Comparison of ENCODE assay signal across 20 mouse cellular contexts in genomic region chr17:51631574-51631973, GRCm38 (mm10).
A peak's percentile ranks its signal among the peaks of the same experiment; 100 is the strongest.
DNase-seq lines count a peak whose midpoint lies in the region; ATAC-seq lines count a peak whose summit lies in the region.
"Had no signal": no experiment of that assay in that cellular context is flagged by ENCODE, and none has a peak within 500 bp of the region (broad histone marks: within the 10 kb centered on the region; RNA-seq: fewer than 3 reads in every experiment).

No protein-coding gene starts in this region.

- H3K9ac ChIP-seq in kidney, embryonic 14.5 days (ENCODE audit: low read depth, low read length): no peak overlapping the region
- H3K9ac ChIP-seq in limb, embryonic 11.5 days (ENCODE audit: low read length): no peak overlapping the region
- no peak overlapping the region for H3K9ac ChIP-seq in neural tube, embryonic 13.5 days
- H3K9ac ChIP-seq: embryonic facial prominence, embryonic 12.5 days; hindbrain, embryonic 12.5 days had no signal

- no peaks in the 10 kb centered on the region for H3K27me3 ChIP-seq in kidney, embryonic 14.5 days (ENCODE audit: control insufficient read depth, insufficient read depth, low read length)
- H3K27me3 ChIP-seq in limb, embryonic 11.5 days (ENCODE audit: control insufficient read depth, insufficient read depth, low read length): no peaks in the 10 kb centered on the region
- no peaks in the 10 kb centered on the region for H3K27me3 ChIP-seq in limb, embryonic 10.5 days (ENCODE audit: low read depth, poor library complexity, severe bottlenecking)
- H3K27me3 ChIP-seq in neural tube, embryonic 13.5 days: no peaks in the 10 kb centered on the region
- H3K27me3 ChIP-seq: CH12.LX; embryonic facial prominence, embryonic 12.5 days; hindbrain, embryonic 12.5 days had no signal

- no peak overlapping the region for H3K4me3 ChIP-seq in kidney, embryonic 14.5 days (ENCODE audit: low read length)
- no peak overlapping the region for H3K4me3 ChIP-seq in limb, embryonic 11.5 days (ENCODE audit: low read depth, low read length)
- H3K4me3 ChIP-seq in limb, embryonic 10.5 days: no peak overlapping the region
- no peak overlapping the region for H3K4me3 ChIP-seq in neural tube, embryonic 13.5 days
- H3K4me3 ChIP-seq: embryonic facial prominence, embryonic 12.5 days; heart, embryonic 10.5 days; hindbrain, embryonic 12.5 days had no signal

- peak; percentile 43; the same call in 1 of the 2 replicates for ATAC-seq in kidney, embryonic 14.5 days (ENCODE audit: low FRiP score, low TSS enrichment)
- no peak for ATAC-seq in limb, embryonic 11.5 days (ENCODE audit: insufficient number of reproducible peaks, low FRiP score, low TSS enrichment, low read depth)
- peak; percentile 61 for ATAC-seq in neural tube, embryonic 13.5 days (ENCODE audit: low read depth)
- ATAC-seq: forebrain, embryonic 16.5 days had no signal

- H3K4me2 ChIP-seq in kidney, embryonic 14.5 days (replicated peaks; ENCODE audit: low read depth, low read length): no peak overlapping the region
- H3K4me2 ChIP-seq in limb, embryonic 11.5 days (ENCODE audit: low read depth, severe bottlenecking): no peak overlapping the region
- no peak overlapping the region for H3K4me2 ChIP-seq in neural tube, embryonic 13.5 days
- H3K4me2 ChIP-seq: embryonic facial prominence, embryonic 12.5 days; hindbrain, embryonic 12.5 days had no signal

- no peaks in the 10 kb centered on the region for H3K36me3 ChIP-seq in kidney, embryonic 14.5 days (ENCODE audit: control insufficient read depth, insufficient read depth, low read length)
- H3K36me3 ChIP-seq in limb, embryonic 11.5 days (ENCODE audit: control insufficient read depth, insufficient read depth, low read length): no peaks in the 10 kb centered on the region
- H3K36me3 ChIP-seq in limb, embryonic 10.5 days: no peaks in the 10 kb centered on the region
- no peaks in the 10 kb centered on the region for H3K36me3 ChIP-seq in neural tube, embryonic 13.5 days
- H3K36me3 ChIP-seq: embryonic facial prominence, embryonic 12.5 days; heart, embryonic 10.5 days; hindbrain, embryonic 12.5 days had no signal

- no peaks in the 10 kb centered on the region for H3K4me1 ChIP-seq in kidney, embryonic 14.5 days (ENCODE audit: control insufficient read depth, insufficient read depth, low read length)
- H3K4me1 ChIP-seq in limb, embryonic 11.5 days (ENCODE audit: control insufficient read depth, insufficient read depth, low read length): no peaks in the 10 kb centered on the region
- no peaks in the 10 kb centered on the region for H3K4me1 ChIP-seq in limb, embryonic 10.5 days
- H3K4me1 ChIP-seq in neural tube, embryonic 13.5 days (replicated peaks): peaks cover 7% of the 10 kb centered on the region; the same call in 1 of the 2 replicates
- H3K4me1 ChIP-seq: embryonic facial prominence, embryonic 12.5 days; heart, embryonic 10.5 days; hindbrain, embryonic 12.5 days had no signal

- H3K27ac ChIP-seq in kidney, embryonic 14.5 days (ENCODE audit: low read depth, low read length): no peak overlapping the region
- H3K27ac ChIP-seq in limb, embryonic 11.5 days (replicated peaks; ENCODE audit: low read depth, low read length): no peak overlapping the region
- H3K27ac ChIP-seq in limb, embryonic 10.5 days: no peak overlapping the region
- no peak overlapping the region for H3K27ac ChIP-seq in neural tube, embryonic 13.5 days (replicated peaks)
- H3K27ac ChIP-seq: embryonic facial prominence, embryonic 12.5 days; heart, embryonic 10.5 days; hindbrain, embryonic 12.5 days had no signal

- WGBS in kidney, embryonic 14.5 days: 20% methylated on average over 2 of the region's 2 CpGs
- WGBS in limb, embryonic 11.5 days: 47% methylated on average over 2 of the region's 2 CpGs
- WGBS in limb, embryonic 10.5 days: 34% methylated on average over 2 of the region's 2 CpGs
- 26% methylated on average over 2 of the region's 2 CpGs for whole genome bisulfite sequencing in neural tube, embryonic 13.5 days

- H3K9me3 ChIP-seq in kidney, embryonic 14.5 days (ENCODE audit: control insufficient read depth, low read length): no peaks in the 10 kb centered on the region
- H3K9me3 ChIP-seq in limb, embryonic 11.5 days (ENCODE audit: control insufficient read depth, low read length): no peaks in the 10 kb centered on the region
- no peaks in the 10 kb centered on the region for H3K9me3 ChIP-seq in limb, embryonic 10.5 days (replicated peaks)
- H3K9me3 ChIP-seq in neural tube, embryonic 13.5 days: no peaks in the 10 kb centered on the region
- H3K9me3 ChIP-seq: embryonic facial prominence, embryonic 12.5 days; heart, embryonic 10.5 days; hindbrain, embryonic 12.5 days had no signal

- DNase-seq in kidney, postnatal 36 days: no peak
- DNase-seq in limb, embryonic 11.5 days (ENCODE audit: low spot score): peak; percentile 18
- DNase-seq in limb, embryonic 10.5 days (ENCODE audit: low spot score): no peak
- DNase-seq in neural tube, embryonic 10.5 days (ENCODE audit: extremely low spot score, low spot score): no peak
- no peak for DNase-seq in right cerebral cortex, adult 18-20 months
- DNase-seq: adrenal gland, adult 2 months; adrenal gland, postnatal 25 days; cerebellum, adult 18-20 months; cerebellum, postnatal 10 days; gastrocnemius, postnatal 10 days; heart, adult 18-20 months; heart, postnatal 10 days; heart, postnatal 4 days had no signal
